Mouse (Mus musculus): ENCODE measurements at regions not wholly inside any gene's neighbourhood (a gene's known extent, or its start where the extent isn't known, plus 50 kb on each side); places are given as distances from the start of the nearest gene placed in this dataset.

- TF ChIP-seq POLR2A (IDR thresholded peaks at IDR 0.05; ENCODE audit: borderline replicate concordance, extremely low read depth, insufficient read depth, insufficient read length, poor library complexity, severe bottlenecking): no peak
- no peak for TF ChIP-seq CTCF (IDR thresholded peaks at IDR 0.05; ENCODE audit: borderline replicate concordance, extremely low read depth, insufficient read depth, insufficient read length)
Observed at GRCm38 (mm10) chr4:28571092-28571770, 241.7 kb upstream of the Epha7 start.

Measured in brain, embryonic 14.5 days (tissue).